ENCODE assay signal across 16 mouse cellular contexts in genomic region chr8:96244549-96245152, GRCm38 (mm10).
DNase-seq lines count a peak whose midpoint lies in the region; ATAC-seq and TF ChIP-seq lines count a peak whose summit lies in the region.
"Had no signal": no experiment of that assay in that cellular context is flagged by ENCODE, and none has a peak within 500 bp of the region (broad histone marks: within the 10 kb centered on the region; RNA-seq: fewer than 3 reads in every experiment).

No protein-coding gene starts in this region.

- TF ChIP-seq CTCF in forebrain, postnatal 0 days (IDR thresholded peaks at IDR 0.05; ENCODE audit: low read depth) = no peak

- H3K9me3 ChIP-seq in forebrain, embryonic 12.5 days = no peaks in the 10 kb centered on the region
- no peaks in the 10 kb centered on the region for H3K9me3 ChIP-seq in forebrain, postnatal 0 days (ENCODE audit: low read length)
- no peaks in the 10 kb centered on the region for H3K9me3 ChIP-seq in hindbrain, embryonic 11.5 days (ENCODE audit: control insufficient read depth, low read length)
- no peaks in the 10 kb centered on the region for H3K9me3 ChIP-seq in hindbrain, embryonic 16.5 days (ENCODE audit: control insufficient read depth, low read length)
- H3K9me3 ChIP-seq: limb, embryonic 12.5 days had no signal

- H3K4me1 ChIP-seq in forebrain, embryonic 12.5 days = peaks cover 14% of the 10 kb centered on the region
- 0 out of 2 replicates have a peak, but pooled peaks cover 4% of the 10 kb centered on the region for H3K4me1 ChIP-seq in forebrain, postnatal 0 days (ENCODE audit: insufficient read depth)
- 0 out of 2 replicates have a peak, but pooled peaks cover 2% of the 10 kb centered on the region for H3K4me1 ChIP-seq in hindbrain, embryonic 11.5 days (replicated peaks; ENCODE audit: control insufficient read depth, insufficient read depth, low read length)
- H3K4me1 ChIP-seq in hindbrain, embryonic 16.5 days (ENCODE audit: control insufficient read depth, insufficient read depth, low read depth, low read length) = peaks cover 3% of the 10 kb centered on the region
- H3K4me1 ChIP-seq: limb, embryonic 12.5 days had no signal

- H3K4me3 ChIP-seq in forebrain, embryonic 12.5 days (replicated peaks) = no peak overlapping the region
- H3K4me3 ChIP-seq in forebrain, postnatal 0 days (ENCODE audit: low read depth, low read length) = no peak overlapping the region
- H3K4me3 ChIP-seq in hindbrain, embryonic 11.5 days (ENCODE audit: low read depth, low read length) = no peak overlapping the region
- no peak overlapping the region for H3K4me3 ChIP-seq in hindbrain, embryonic 16.5 days (ENCODE audit: low read length)
- H3K4me3 ChIP-seq: left cerebral cortex, adult 2 months; limb, embryonic 12.5 days had no signal

- no peak overlapping the region for H3K27ac ChIP-seq in forebrain, embryonic 12.5 days
- no peak overlapping the region for H3K27ac ChIP-seq in forebrain, postnatal 0 days (ENCODE audit: low read depth, low read length)
- H3K27ac ChIP-seq in hindbrain, embryonic 11.5 days (ENCODE audit: low read depth, low read length) = no peak overlapping the region
- H3K27ac ChIP-seq in hindbrain, embryonic 16.5 days (ENCODE audit: low read depth, low read length) = no peak overlapping the region
- H3K27ac ChIP-seq: left cerebral cortex, adult 2 months; limb, embryonic 12.5 days; liver, embryonic 14.5 days had no signal

- no peaks in the 10 kb centered on the region for H3K36me3 ChIP-seq in forebrain, embryonic 12.5 days (replicated peaks)
- H3K36me3 ChIP-seq in forebrain, postnatal 0 days (ENCODE audit: insufficient read depth) = no peaks in the 10 kb centered on the region
- H3K36me3 ChIP-seq in hindbrain, embryonic 11.5 days (ENCODE audit: control insufficient read depth, insufficient read depth, low read length) = no peaks in the 10 kb centered on the region
- no peaks in the 10 kb centered on the region for H3K36me3 ChIP-seq in hindbrain, embryonic 16.5 days (ENCODE audit: control insufficient read depth, insufficient read depth, low read length)
- H3K36me3 ChIP-seq: limb, embryonic 12.5 days had no signal

- peak; percentile 6; the same call in 1 of the 2 replicates for ATAC-seq in forebrain, embryonic 12.5 days (ENCODE audit: low FRiP score)
- ATAC-seq in forebrain, postnatal 0 days = no peak
- ATAC-seq in hindbrain, embryonic 11.5 days (ENCODE audit: low FRiP score) = peak; percentile 85
- no peak for ATAC-seq in hindbrain, embryonic 16.5 days
- ATAC-seq: intestine, postnatal 0 days; lung, postnatal 0 days had no signal

- no peak overlapping the region for H3K4me2 ChIP-seq in forebrain, embryonic 12.5 days
- H3K4me2 ChIP-seq in forebrain, postnatal 0 days (ENCODE audit: low read depth) = no peak overlapping the region
- no peak overlapping the region for H3K4me2 ChIP-seq in hindbrain, embryonic 11.5 days (replicated peaks; ENCODE audit: low read depth, low read length)
- no peak overlapping the region for H3K4me2 ChIP-seq in hindbrain, embryonic 16.5 days (ENCODE audit: low read length)
- H3K4me2 ChIP-seq: limb, embryonic 12.5 days had no signal

- no peaks in the 10 kb centered on the region for H3K27me3 ChIP-seq in forebrain, embryonic 12.5 days
- H3K27me3 ChIP-seq in forebrain, postnatal 0 days (ENCODE audit: insufficient read depth, low read length) = no peaks in the 10 kb centered on the region
- H3K27me3 ChIP-seq in hindbrain, embryonic 11.5 days (ENCODE audit: control insufficient read depth, insufficient read depth, low read length) = no peaks in the 10 kb centered on the region
- H3K27me3 ChIP-seq in hindbrain, embryonic 16.5 days (replicated peaks; ENCODE audit: control insufficient read depth, insufficient read depth, low read length) = no peaks in the 10 kb centered on the region
- H3K27me3 ChIP-seq: limb, embryonic 12.5 days had no signal

- no peak for DNase-seq in forebrain, postnatal 0 days
- DNase-seq in hindbrain, embryonic 11.5 days (ENCODE audit: low spot score) = peak; percentile 34
- DNase-seq in ZHBTc4 (ENCODE audit: low read depth, low spot score) = peak; percentile 5
- DNase-seq in mesoderm, embryonic 11.5 days (ENCODE audit: low read depth, low spot score) = peak; percentile 73
- DNase-seq in adrenal gland, postnatal 14 days = no peak
- no peak for DNase-seq in spleen, adult 18-20 months
- DNase-seq: gastrocnemius, postnatal 25 days; heart, postnatal 4 days; kidney, postnatal 10 days had no signal

- no peak overlapping the region for H3K9ac ChIP-seq in forebrain, embryonic 12.5 days
- H3K9ac ChIP-seq in forebrain, postnatal 0 days = no peak overlapping the region
- no peak overlapping the region for H3K9ac ChIP-seq in hindbrain, embryonic 11.5 days (ENCODE audit: low read depth, low read length)
- no peak overlapping the region for H3K9ac ChIP-seq in hindbrain, embryonic 16.5 days (ENCODE audit: low read depth, low read length)
- H3K9ac ChIP-seq: limb, embryonic 12.5 days; liver, embryonic 14.5 days had no signal

- WGBS in forebrain, embryonic 12.5 days = 25% methylated on average over 9 of the region's 9 CpGs
- WGBS in forebrain, postnatal 0 days = 27% methylated on average over 9 of the region's 9 CpGs
- WGBS in hindbrain, embryonic 11.5 days = 27% methylated on average over 9 of the region's 9 CpGs
- 33% methylated on average over 9 of the region's 9 CpGs for WGBS in hindbrain, embryonic 16.5 days

Comparison
In these comparisons a context has a peak if more than half of its experiments do, and no peak if none do; other contexts are left out.
1. ATAC-seq: peak in forebrain, embryonic 12.5 days (single experiment) and hindbrain, embryonic 11.5 days (single experiment); none in forebrain, postnatal 0 days (single experiment) and hindbrain, embryonic 16.5 days (single experiment).
2. DNase-seq: peak in hindbrain, embryonic 11.5 days (single experiment), ZHBTc4 (single experiment) and mesoderm, embryonic 11.5 days (single experiment); none in forebrain, postnatal 0 days (single experiment), adrenal gland, postnatal 14 days (single experiment) and spleen, adult 18-20 months (0 of 2).